ENCODE assay signal across 8 mouse cellular contexts in the genomic region with DNA sequence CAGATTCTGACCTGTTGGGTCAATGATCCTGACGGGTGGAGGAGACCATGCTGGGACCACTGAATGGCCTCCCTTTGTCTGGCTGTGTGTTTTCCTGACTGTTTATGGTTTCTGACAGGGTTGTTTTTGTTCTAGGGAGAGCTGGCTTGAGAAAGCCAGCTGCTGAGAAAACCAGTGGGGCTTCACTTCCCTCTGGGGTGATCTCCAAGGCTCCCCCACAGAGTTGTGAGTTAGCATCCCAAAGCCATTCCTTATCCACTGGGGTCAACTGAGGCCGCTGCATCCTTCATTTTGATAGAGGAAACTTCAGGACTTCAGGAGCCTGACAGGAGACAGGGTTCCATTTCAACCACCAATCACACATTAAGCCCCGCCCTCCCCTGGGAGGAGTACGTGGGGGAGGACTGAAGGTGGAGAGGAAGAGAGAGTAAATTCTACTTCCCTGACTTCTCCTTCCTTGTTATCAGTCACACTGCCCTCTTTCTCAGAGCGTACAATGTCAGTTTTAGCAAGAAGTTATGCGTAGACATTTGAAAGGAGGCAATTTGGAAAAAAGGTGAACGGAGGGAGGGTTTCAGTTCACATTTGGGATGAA. TPM values are rescaled to one million over a fixed set of nuclear protein-coding genes. Genes with fewer than 3 reads are reported as not detected.
DNase-seq lines count a peak whose midpoint lies in the region; ATAC-seq and TF ChIP-seq lines count a peak whose summit lies in the region.

No protein-coding gene starts in this region.

- no peak for TF ChIP-seq POLR2A in limb, embryonic 14.5 days (IDR thresholded peaks at IDR 0.05; ENCODE audit: borderline replicate concordance, extremely low read depth, insufficient read depth, insufficient read length)

- H3K4me2 ChIP-seq in hindbrain, embryonic 12.5 days (replicated peaks): peak overlapping the region; percentile 46
- peak overlapping the region; percentile 40 for H3K4me2 ChIP-seq in limb, embryonic 14.5 days (replicated peaks; ENCODE audit: low read depth, low read length, severe bottlenecking)
- peak overlapping the region; percentile 52 for H3K4me2 ChIP-seq in midbrain, embryonic 13.5 days (replicated peaks)
- peak overlapping the region; percentile 54 for H3K4me2 ChIP-seq in stomach, postnatal 0 days (replicated peaks; ENCODE audit: low read depth)

- peak overlapping the region; percentile 52 for H3K4me3 ChIP-seq in E14TG2a.4 (replicated peaks; ENCODE audit: low read length)
- peak overlapping the region; percentile 14; the same call in 1 of the 2 replicates for H3K4me3 ChIP-seq in hindbrain, embryonic 12.5 days
- H3K4me3 ChIP-seq in limb, embryonic 14.5 days (replicated peaks; ENCODE audit: low read length): peak overlapping the region; percentile 16
- peak overlapping the region; percentile 20; the same call in 1 of the 2 replicates for H3K4me3 ChIP-seq in midbrain, embryonic 13.5 days (replicated peaks)
- peak overlapping the region; percentile 27 for H3K4me3 ChIP-seq in stomach, postnatal 0 days (ENCODE audit: low read depth, low read length)

- no peak for TF ChIP-seq CTCF in E14TG2a.4 (conservative IDR thresholded peaks at IDR 0.05; ENCODE audit: low read length)
- TF ChIP-seq CTCF in stomach, postnatal 0 days (IDR thresholded peaks at IDR 0.05; ENCODE audit: low read depth): no peak

- ATAC-seq in erythroblast, adult 5-6 weeks (replicated peaks; ENCODE audit: low FRiP score, poor library complexity, severe bottlenecking): peak; percentile 92
- ATAC-seq in hindbrain, embryonic 12.5 days (ENCODE audit: low FRiP score): no peak
- no peak for ATAC-seq in limb, embryonic 14.5 days (ENCODE audit: low FRiP score, low read depth)
- ATAC-seq in midbrain, embryonic 13.5 days: no peak
- peak; percentile 53 for ATAC-seq in stomach, postnatal 0 days (ENCODE audit: low FRiP score, low TSS enrichment)

- no peak overlapping the region for H3K9ac ChIP-seq in hindbrain, embryonic 12.5 days
- peak overlapping the region; percentile 21; the same call in 1 of the 2 replicates for H3K9ac ChIP-seq in limb, embryonic 14.5 days (ENCODE audit: low read depth, low read length, severe bottlenecking)
- 0 out of 2 replicates have a peak overlapping the region, but pooled peaks have one; percentile 28 for H3K9ac ChIP-seq in midbrain, embryonic 13.5 days (replicated peaks)
- H3K9ac ChIP-seq in stomach, postnatal 0 days (ENCODE audit: low read length): peak overlapping the region; percentile 38; the same call in 1 of the 2 replicates

- H3K4me1 ChIP-seq in E14TG2a.4 (replicated peaks; ENCODE audit: low read depth, low read length): peaks cover 31% of the 10 kb centered on the region
- peaks cover 40% of the 10 kb centered on the region for H3K4me1 ChIP-seq in hindbrain, embryonic 12.5 days
- H3K4me1 ChIP-seq in limb, embryonic 14.5 days (ENCODE audit: control insufficient read depth, insufficient read depth, low read length): peaks cover 30% of the 10 kb centered on the region
- peaks cover 26% of the 10 kb centered on the region for H3K4me1 ChIP-seq in midbrain, embryonic 13.5 days (replicated peaks)
- peaks cover 10% of the 10 kb centered on the region for H3K4me1 ChIP-seq in stomach, postnatal 0 days (replicated peaks; ENCODE audit: control insufficient read depth, insufficient read depth)

- peak; percentile 50 for DNase-seq in WW6 (ENCODE audit: low read depth, low spot score)
- DNase-seq in limb, embryonic 14.5 days (ENCODE audit: low spot score): no peak
- DNase-seq in stomach, postnatal 0 days (ENCODE audit: low spot score): peak; percentile 75
- DNase-seq in left cerebral cortex, adult 9 months (ENCODE audit: low spot score in 2 of 2): no peak

- H3K36me3 ChIP-seq in E14TG2a.4 (ENCODE audit: insufficient read depth, low read length): no peaks in the 10 kb centered on the region
- no peaks in the 10 kb centered on the region for H3K36me3 ChIP-seq in hindbrain, embryonic 12.5 days
- H3K36me3 ChIP-seq in limb, embryonic 14.5 days (ENCODE audit: control insufficient read depth, insufficient read depth, low read length): no peaks in the 10 kb centered on the region
- no peaks in the 10 kb centered on the region for H3K36me3 ChIP-seq in midbrain, embryonic 13.5 days
- no peaks in the 10 kb centered on the region for H3K36me3 ChIP-seq in stomach, postnatal 0 days (ENCODE audit: control insufficient read depth, insufficient read depth, low read length)

- WGBS in hindbrain, embryonic 12.5 days: 3% methylated on average over 7 of the region's 7 CpGs
- WGBS in limb, embryonic 14.5 days: 16% methylated on average over 7 of the region's 7 CpGs
- WGBS in midbrain, embryonic 13.5 days: 6% methylated on average over 7 of the region's 7 CpGs
- 26% methylated on average over 7 of the region's 7 CpGs for WGBS in stomach, postnatal 0 days

- no peak overlapping the region for H3K27ac ChIP-seq in hindbrain, embryonic 12.5 days
- H3K27ac ChIP-seq in limb, embryonic 14.5 days (replicated peaks; ENCODE audit: low read depth, low read length): 0 out of 2 replicates have a peak overlapping the region, but pooled peaks have one; percentile 7
- H3K27ac ChIP-seq in midbrain, embryonic 13.5 days: no peak overlapping the region
- H3K27ac ChIP-seq in stomach, postnatal 0 days (replicated peaks): peak overlapping the region; percentile 71

- peaks cover 41% of the 10 kb centered on the region for H3K27me3 ChIP-seq in E14TG2a.4 (ENCODE audit: insufficient read depth, low read length)
- H3K27me3 ChIP-seq in hindbrain, embryonic 12.5 days: 0 out of 2 replicates have a peak, but pooled peaks cover 12% of the 10 kb centered on the region
- H3K27me3 ChIP-seq in limb, embryonic 14.5 days (ENCODE audit: control insufficient read depth, insufficient read depth, low read length): no peaks in the 10 kb centered on the region
- H3K27me3 ChIP-seq in midbrain, embryonic 13.5 days: peaks cover 13% of the 10 kb centered on the region
- no peaks in the 10 kb centered on the region for H3K27me3 ChIP-seq in stomach, postnatal 0 days (ENCODE audit: control insufficient read depth, insufficient read depth, low read length)

- H3K9me3 ChIP-seq in E14TG2a.4 (ENCODE audit: low read length): peaks cover 10% of the 10 kb centered on the region
- H3K9me3 ChIP-seq in hindbrain, embryonic 12.5 days (replicated peaks): no peaks in the 10 kb centered on the region
- no peaks in the 10 kb centered on the region for H3K9me3 ChIP-seq in limb, embryonic 14.5 days (ENCODE audit: control insufficient read depth, low read length)
- no peaks in the 10 kb centered on the region for H3K9me3 ChIP-seq in midbrain, embryonic 13.5 days
- no peaks in the 10 kb centered on the region for H3K9me3 ChIP-seq in stomach, postnatal 0 days (ENCODE audit: control insufficient read depth, low read length)

- TF ChIP-seq EP300 in stomach, postnatal 0 days (optimal IDR thresholded peaks at IDR 0.05): no peak

RNA-seq across cellular contexts. Expression of gene Map2k6, which starts 49.3 kb away (rescaled TPM):
- 0.63 and 0.77 TPM in 2 replicates for total RNA-seq in erythroblast, adult 5-6 weeks (2015; ENCODE audit: low replicate concordance)
- 1.5 and 4.6 TPM in 2 replicates for total RNA-seq in erythroblast, adult 5-6 weeks (2017; ENCODE audit: low replicate concordance)
- polyA plus RNA-seq in hindbrain, embryonic 12.5 days (2016; fragmentation: Nextera tagmentation; extraction: Ambion mirVana): 27.8 and 34.4 TPM in 2 replicates
- 15.2 and 17.4 TPM in 2 replicates for polyA plus RNA-seq in limb, embryonic 14.5 days (2012; rRNA removed)
- 23.7 and 27.5 TPM in 2 replicates for polyA plus RNA-seq in limb, embryonic 14.5 days (2014; fragmentation: Nextera tagmentation; extraction: Ambion mirVana)
- polyA plus RNA-seq in midbrain, embryonic 13.5 days (2015; fragmentation: Nextera tagmentation; extraction: Ambion mirVana): 22.9 and 24.9 TPM in 2 replicates
- polyA plus RNA-seq in stomach, postnatal 0 days (2015; fragmentation: Nextera tagmentation; extraction: Ambion mirVana): 6.0 and 7.8 TPM in 2 replicates

Comparison
In these comparisons a context has a peak if more than half of its experiments do, and no peak if none do; other contexts are left out.
1. DNase-seq: peak in WW6 (single experiment) and stomach, postnatal 0 days (single experiment); none in limb, embryonic 14.5 days (single experiment) and left cerebral cortex, adult 9 months (0 of 2).
2. ATAC-seq: peak in erythroblast, adult 5-6 weeks (single experiment) and stomach, postnatal 0 days (single experiment); none in hindbrain, embryonic 12.5 days (single experiment), limb, embryonic 14.5 days (single experiment) and midbrain, embryonic 13.5 days (single experiment).
3. H3K27ac ChIP-seq: peak in limb, embryonic 14.5 days (single experiment) and stomach, postnatal 0 days (single experiment); none in hindbrain, embryonic 12.5 days (single experiment) and midbrain, embryonic 13.5 days (single experiment).
4. Peak in every context shown above with its lines, with median percentiles within 50 percentile points of each other: H3K4me3 ChIP-seq and H3K4me2 ChIP-seq.